Mouse (Mus musculus) testis, adult 2 months (tissue): ENCODE results near the gene Lpar4. TPM values are rescaled to one million over a fixed set of nuclear protein-coding genes. Genes with fewer than 3 reads are reported as not detected.

Experiments used
- H3K27ac ChIP-seq: fragments of 200-500 bp; 2 replicates; pipeline ENCODE4 v1.5.1; 2012; ENCODE audit warnings: low read depth, low read length; ENCODE audit not compliant: control insufficient read depth, insufficient read depth
- H3K27me3 ChIP-seq: fragments of 200-500 bp; 2 replicates; pipeline ENCODE4 v1.6.1; 2012; ENCODE audit warnings: mild to moderate bottlenecking, low read length, moderate library complexity; ENCODE audit not compliant: control insufficient read depth, insufficient read depth
- H3K36me3 ChIP-seq: fragments of 200-500 bp; 2 replicates; pipeline ENCODE4 v1.6.1; 2012; ENCODE audit warnings: mild to moderate bottlenecking, low read length; ENCODE audit not compliant: control insufficient read depth, insufficient read depth
- H3K4me1 ChIP-seq: fragments of 200-500 bp; 2 replicates; pipeline ENCODE4 v1.6.1; 2012; ENCODE audit warnings: low read length; ENCODE audit not compliant: control insufficient read depth, insufficient read depth
- H3K4me3 ChIP-seq: fragments of 200-500 bp; 2 replicates; pipeline ENCODE4 v1.5.1; 2012; ENCODE audit warnings: low read depth, mild to moderate bottlenecking, low read length, moderate library complexity, mixed read lengths; ENCODE audit not compliant: control insufficient read depth
- CTCF ChIP-seq: fragments of 200-500 bp; IDR thresholded peaks from 2 replicates; pipeline ENCODE4 v1.5.1; 2012; ENCODE audit warnings: low read depth, mild to moderate bottlenecking, inconsistent platforms, low read length, moderate library complexity; ENCODE audit not compliant: control insufficient read depth, insufficient read depth, insufficient replicate concordance
- POLR2A ChIP-seq: fragments of 200-500 bp; IDR thresholded peaks from 2 replicates; pipeline ENCODE4 v1.6.1; 2012; ENCODE audit warnings: low read depth, mild to moderate bottlenecking, inconsistent platforms, low read length, moderate library complexity; ENCODE audit not compliant: control insufficient read depth
- polyA plus RNA-seq: library from polyadenylated mRNA; depleted of rRNA; stranded (reverse); fragments of >200 nt; gene quantifications from 2 replicates; pipeline ENCODE4 v1.2.3, GENCODE M21; 2012; rRNA removed

The Lpar4 gene
- polyA plus RNA-seq, 1 experiment: 0.06 TPM

- no peaks in the 10 kb centered on the region for H3K27me3 ChIP-seq
- no peaks in the 10 kb centered on the region for H3K4me1 ChIP-seq
- H3K36me3 ChIP-seq: no peaks in the 10 kb centered on the region
- H3K4me3 ChIP-seq: no peak overlapping the region
- no peak for TF ChIP-seq POLR2A
- TF ChIP-seq CTCF: no peak
- no peak overlapping the region for H3K27ac ChIP-seq
Observed at GRCm38 (mm10) chrX:106939326-106939725, 18.9 kb downstream of the Lpar4 start.

- H3K36me3 ChIP-seq: no peaks in the 10 kb centered on the region
- H3K4me3 ChIP-seq: no peak overlapping the region
- no peak overlapping the region for H3K27ac ChIP-seq
- H3K4me1 ChIP-seq: no peaks in the 10 kb centered on the region
- no peaks in the 10 kb centered on the region for H3K27me3 ChIP-seq
- TF ChIP-seq CTCF (no peak), POLR2A (no peak)
Observed at GRCm38 (mm10) chrX:106950558-106950957, 30.1 kb downstream of the Lpar4 start.

GRCm38 (mm10) chrX:106951016-106951415, 30.6 kb downstream of the Lpar4 start:
- no peak for TF ChIP-seq POLR2A
- no peak for TF ChIP-seq CTCF
- no peaks in the 10 kb centered on the region for H3K4me1 ChIP-seq
- no peak overlapping the region for H3K27ac ChIP-seq
- no peaks in the 10 kb centered on the region for H3K27me3 ChIP-seq
- no peak overlapping the region for H3K4me3 ChIP-seq
- no peaks in the 10 kb centered on the region for H3K36me3 ChIP-seq

- TF ChIP-seq CTCF (no peak), POLR2A (no peak)
- Histone ChIP-seq H3K4me3 (no peak overlapping the region), H3K27me3 (no peaks in the 10 kb centered on the region), H3K36me3 (no peaks in the 10 kb centered on the region), H3K27ac (no peak overlapping the region), H3K4me1 (no peaks in the 10 kb centered on the region)
Observed at GRCm38 (mm10) chrX:106953840-106954239, 33.4 kb downstream of the Lpar4 start.

- H3K36me3 ChIP-seq: no peaks in the 10 kb centered on the region
- no peaks in the 10 kb centered on the region; the same call in 1 of the 2 replicates for H3K4me1 ChIP-seq
- no peak overlapping the region for H3K27ac ChIP-seq
- H3K27me3 ChIP-seq: no peaks in the 10 kb centered on the region
- TF ChIP-seq POLR2A (no peak), CTCF (no peak)
- no peak overlapping the region for H3K4me3 ChIP-seq
Observed at GRCm38 (mm10) chrX:106962233-106962632, 41.8 kb downstream of the Lpar4 start.

GRCm38 (mm10) chrX:106964326-106964725, 43.9 kb downstream of the Lpar4 start:
- Histone ChIP-seq H3K4me3 (no peak overlapping the region), H3K4me1 (no peaks in the 10 kb centered on the region; the same call in 1 of the 2 replicates), H3K27ac (no peak overlapping the region), H3K27me3 (no peaks in the 10 kb centered on the region), H3K36me3 (no peaks in the 10 kb centered on the region)
- no peak for TF ChIP-seq CTCF
- TF ChIP-seq POLR2A: no peak

Other genes starting within 250 kb of the Lpar4 start
- gene Rtl3, start 80.0 kb upstream of the Lpar4 start, polyA plus RNA-seq: 0.06 and 0.10 TPM in 2 replicates
- gene P2ry10, start 167.9 kb downstream of the Lpar4 start, polyA plus RNA-seq: 0.04 TPM in 1 of 2 replicates, not detected in the other
- not detected in 2 replicates for gene P2ry10b, start 228.3 kb downstream of the Lpar4 start, polyA plus RNA-seq